Comparison of ENCODE assay signal across 17 mouse cellular contexts in genomic region chr3:137217926-137218325, GRCm38 (mm10).
"Had no signal": no experiment of that assay in that cellular context is flagged by ENCODE, and none has a peak within 500 bp of the region (broad histone marks: within the 10 kb centered on the region; RNA-seq: fewer than 3 reads in every experiment).

No protein-coding gene starts in this region.

- H3K4me2 ChIP-seq: lung, embryonic 14.5 days; midbrain, embryonic 12.5 days; neural tube, embryonic 13.5 days; neural tube, embryonic 15.5 days had no signal

- H3K9ac ChIP-seq: lung, embryonic 14.5 days; midbrain, embryonic 12.5 days; neural tube, embryonic 13.5 days; neural tube, embryonic 15.5 days had no signal

- H3K9me3 ChIP-seq: midbrain, embryonic 10.5 days; midbrain, embryonic 12.5 days; neural tube, embryonic 13.5 days; neural tube, embryonic 15.5 days had no signal

- DNase-seq: lung, adult 18-20 months; lung, postnatal 10 days; lung, postnatal 4 days; midbrain, embryonic 14.5 days; retina, postnatal 1 day; right cerebral cortex, adult 18-20 months; right cerebral cortex, postnatal 25 days; thymus, adult 18-20 months; thymus, postnatal 14 days; thymus, postnatal 36 days had no signal

- H3K27me3 ChIP-seq: midbrain, embryonic 12.5 days; neural tube, embryonic 13.5 days; neural tube, embryonic 15.5 days had no signal

- H3K36me3 ChIP-seq: midbrain, embryonic 10.5 days; midbrain, embryonic 12.5 days; neural tube, embryonic 13.5 days; neural tube, embryonic 15.5 days had no signal

- H3K4me1 ChIP-seq: midbrain, embryonic 10.5 days; midbrain, embryonic 12.5 days; neural tube, embryonic 13.5 days; neural tube, embryonic 15.5 days had no signal

- H3K4me3 ChIP-seq: midbrain, embryonic 10.5 days; midbrain, embryonic 12.5 days; myocyte; neural tube, embryonic 13.5 days; neural tube, embryonic 15.5 days had no signal

- H3K27ac ChIP-seq: midbrain, embryonic 10.5 days; midbrain, embryonic 12.5 days; neural tube, embryonic 13.5 days; neural tube, embryonic 15.5 days had no signal

- ATAC-seq: midbrain, embryonic 16.5 days had no signal
